Mouse (Mus musculus) bone marrow, adult 2 months (tissue): ENCODE data around the gene Nae1. TPM values are rescaled to one million over a fixed set of nuclear protein-coding genes. Genes with fewer than 3 reads are reported as not detected.
"Not testable (repeated sequence)": the region's sequence is repeated elsewhere in the genome, so short reads cannot be mapped to it uniquely, and the experiment has no call there.

Experiments
- H3K27ac ChIP-seq: fragments of 200-500 bp; 2 replicates; pipeline ENCODE4 v1.5.1; 2012; ENCODE audit warnings: low read depth, mild to moderate bottlenecking, control low read depth, inconsistent platforms, low read length; ENCODE audit not compliant: control insufficient read depth, poor library complexity, insufficient read depth
- H3K4me1 ChIP-seq: fragments of 200-500 bp; 2 replicates; pipeline ENCODE4 v1.6.1; 2011; ENCODE audit warnings: low read length; ENCODE audit not compliant: control insufficient read depth, insufficient read depth
- H3K4me3 ChIP-seq: fragments of 200-500 bp; replicated peaks from 2 replicates; pipeline ENCODE3; 2011; ENCODE audit warnings: mild to moderate bottlenecking, low read depth, low read length, control low read depth; ENCODE audit not compliant: control insufficient read depth
- CTCF ChIP-seq: fragments of 200-500 bp; IDR thresholded peaks from 2 replicates; pipeline ENCODE4 v1.5.1; 2011; ENCODE audit warnings: low read length, control low read depth; ENCODE audit not compliant: control insufficient read depth, insufficient read depth
- POLR2A ChIP-seq: fragments of 200-500 bp; IDR thresholded peaks from 2 replicates; pipeline ENCODE4 v1.6.1; 2011; ENCODE audit warnings: low read depth, mild to moderate bottlenecking, control low read depth, low read length, borderline replicate concordance; ENCODE audit not compliant: control insufficient read depth
- WGBS: fragments of 180-500 bp; shearing (Covaris S2); methylation state at CpG from one replicate; pipeline ENCODE4 v1.1.7; 2018; 5-methylcytosine and 5-hydroxymethylcytosine counted together
- polyA plus RNA-seq: library from polyadenylated mRNA; stranded (reverse); fragments of >200 nt; gene quantifications from 2 replicates; pipeline ENCODE4 v1.2.4, GENCODE M21; 2011; ENCODE audit warnings: low replicate concordance; ENCODE audit not compliant: missing spikeins, insufficient read depth, insufficient read length

Gene Nae1
- polyA plus RNA-seq, result 20.9 and 36.7 TPM in 2 replicates

DNA sequence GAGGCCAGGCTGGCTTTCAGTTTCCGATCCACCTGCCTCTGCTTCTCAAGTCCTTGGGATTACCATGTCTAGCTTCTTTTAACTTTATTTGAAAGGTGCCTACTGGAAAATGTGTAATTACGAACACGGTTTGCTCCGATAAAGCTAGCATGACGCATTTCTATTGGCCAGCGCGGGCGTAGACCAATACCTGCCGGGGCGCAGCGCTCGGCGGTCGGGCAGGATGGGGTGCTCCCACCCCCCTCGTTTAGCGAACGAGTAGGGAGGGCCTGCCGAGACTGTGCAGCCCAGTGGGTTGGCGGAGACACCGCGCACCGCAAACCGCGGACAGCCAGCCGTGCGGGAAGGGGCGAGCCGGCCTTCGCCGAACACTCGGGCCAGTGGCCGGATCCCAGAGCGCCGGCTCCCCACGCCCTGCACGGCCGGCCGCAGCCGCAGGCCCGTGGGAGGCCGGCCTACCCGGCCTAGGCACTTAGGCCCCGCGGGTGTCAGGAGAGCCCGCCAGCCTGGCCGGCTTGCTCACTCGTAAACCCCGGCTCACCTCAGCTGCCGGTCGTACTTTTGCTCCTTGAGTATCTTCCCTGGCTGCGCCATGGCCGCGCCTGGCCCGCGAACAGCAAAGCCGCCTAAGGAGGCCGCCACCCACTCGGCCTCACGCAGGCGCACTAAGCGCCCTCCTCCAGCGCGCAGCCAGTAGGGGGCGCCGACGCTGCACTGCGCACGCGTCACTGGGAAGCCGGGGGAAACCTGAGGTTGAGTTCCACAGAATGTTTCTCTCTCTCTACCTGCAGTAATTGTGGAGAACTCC lies at the start of gene Nae1, which contains the start of gene Car7:
Gene Nae1 (minus strand): TSS at position 667 of the 808 bp plus-strand sequence.
Gene Car7 (plus strand): TSS at position 719 of the 808 bp plus-strand sequence.
- H3K4me1 ChIP-seq, result no peaks in the 10 kb centered on the region; the same call in 1 of the 2 replicates
- peak within 1 kb of the TSS; percentile 84 for H3K27ac ChIP-seq
- TF ChIP-seq POLR2A (peak; percentile 87), CTCF (peak; percentile 97)
- peak within 1 kb of the TSS; percentile 98 for H3K4me3 ChIP-seq
- WGBS, result under 1% methylated on average over 70 of the region's 70 CpGs

DNA sequence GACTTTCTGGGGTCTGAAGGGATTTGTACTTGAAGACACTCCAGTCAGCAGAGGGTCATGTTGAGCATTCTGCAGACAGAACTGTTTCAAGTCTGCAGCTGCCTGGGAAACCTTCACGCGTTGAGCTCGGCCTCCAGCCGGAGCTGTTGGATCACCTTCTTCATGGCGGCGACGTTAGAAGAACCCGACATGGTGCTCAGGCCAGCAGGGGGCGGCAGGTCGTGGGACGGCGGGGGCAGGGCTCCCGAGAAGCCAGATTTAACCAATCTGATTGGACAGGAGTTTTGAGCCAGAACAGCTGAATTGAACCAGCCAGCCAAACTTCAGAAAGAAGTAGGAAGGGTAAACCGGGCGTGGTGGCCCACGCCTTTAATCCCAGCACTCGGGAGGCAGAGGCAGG lies 43.2 kb upstream of the Nae1 start:
- not testable (repeated sequence) for H3K27ac ChIP-seq, H3K4me3 ChIP-seq, H3K4me1 ChIP-seq
- 82% methylated on average over 17 of the region's 17 CpGs for WGBS

DNA sequence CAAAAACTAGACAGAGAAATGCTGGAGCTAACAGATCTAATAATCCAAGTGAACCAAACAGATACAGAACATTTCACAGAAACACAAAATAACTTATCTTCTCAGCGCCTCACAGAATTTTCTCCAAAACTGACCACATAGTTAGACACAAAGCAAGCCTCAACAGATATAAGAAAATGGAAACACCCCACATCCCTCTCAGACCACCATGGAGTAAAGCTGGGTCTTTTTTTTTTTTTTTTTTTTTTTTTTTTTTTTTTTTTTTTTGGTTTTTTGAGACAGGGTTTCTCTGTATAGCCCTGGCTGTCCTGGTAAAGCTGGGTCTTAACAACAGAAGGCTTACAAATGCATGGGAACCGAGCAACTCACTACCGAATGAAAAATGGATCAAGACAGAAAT lies 42.4 kb upstream of the Nae1 start:
- Histone ChIP-seq H3K27ac (no peak overlapping the region), H3K4me3 (no peak overlapping the region), H3K4me1 (no peaks in the 10 kb centered on the region)
- no peak for TF ChIP-seq CTCF
- TF ChIP-seq POLR2A, result no peak
- WGBS, result 81% methylated on average over 3 of the region's 3 CpGs

DNA sequence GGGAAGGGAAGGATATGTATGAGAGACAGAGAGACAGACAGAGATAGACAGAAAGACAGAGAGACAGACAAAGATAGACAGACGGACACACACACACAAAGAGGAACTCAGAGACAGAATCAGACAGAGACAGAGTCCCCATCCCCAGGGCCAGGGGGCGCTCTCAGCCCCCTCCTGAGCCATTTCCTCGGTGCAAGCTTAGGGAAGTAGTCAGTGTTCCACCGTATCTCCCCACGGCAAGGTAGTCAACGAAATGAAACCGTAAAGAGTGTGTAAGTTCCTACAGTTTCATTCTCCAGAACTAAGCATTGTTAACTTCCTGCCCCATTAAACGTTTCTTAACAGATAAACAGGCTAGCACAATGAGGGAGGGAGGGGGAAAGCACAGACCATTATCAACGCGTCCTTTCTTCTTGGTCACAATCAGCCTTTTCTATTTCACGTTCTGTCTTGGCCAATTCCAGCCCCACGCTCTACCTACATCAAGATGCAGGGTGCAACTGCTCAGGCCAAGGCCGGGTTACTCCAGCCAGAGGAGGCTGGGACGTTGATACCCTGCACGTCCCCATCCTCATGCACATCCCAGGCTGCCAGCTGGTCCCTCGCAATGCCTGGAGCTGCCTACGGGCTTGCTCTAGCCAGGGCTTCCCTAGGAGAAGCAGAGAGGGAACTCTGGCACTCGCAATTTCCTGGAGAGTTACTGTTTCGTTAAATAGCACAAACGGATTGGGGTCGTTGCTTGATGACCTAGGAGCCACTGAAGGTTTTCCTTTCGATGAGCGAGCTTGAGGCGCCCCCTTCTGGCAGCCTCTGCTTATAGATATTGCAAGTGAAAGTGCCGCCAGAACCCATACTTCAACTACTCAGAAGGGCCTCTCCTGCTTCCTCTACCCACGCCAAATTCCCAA lies 36.3 kb upstream of the Nae1 start:
- WGBS, result under 1% methylated on average over 26 of the region's 26 CpGs
- TF ChIP-seq POLR2A, result 0 out of 2 replicates have a peak, but pooled peaks have one; percentile 11
- peak; percentile 83 for TF ChIP-seq CTCF
- H3K4me1 ChIP-seq, result no peaks in the 10 kb centered on the region
- peak overlapping the region; percentile 67 for H3K4me3 ChIP-seq
- H3K27ac ChIP-seq, result 0 out of 2 replicates have a peak overlapping the region, but pooled peaks have one; percentile 0

DNA sequence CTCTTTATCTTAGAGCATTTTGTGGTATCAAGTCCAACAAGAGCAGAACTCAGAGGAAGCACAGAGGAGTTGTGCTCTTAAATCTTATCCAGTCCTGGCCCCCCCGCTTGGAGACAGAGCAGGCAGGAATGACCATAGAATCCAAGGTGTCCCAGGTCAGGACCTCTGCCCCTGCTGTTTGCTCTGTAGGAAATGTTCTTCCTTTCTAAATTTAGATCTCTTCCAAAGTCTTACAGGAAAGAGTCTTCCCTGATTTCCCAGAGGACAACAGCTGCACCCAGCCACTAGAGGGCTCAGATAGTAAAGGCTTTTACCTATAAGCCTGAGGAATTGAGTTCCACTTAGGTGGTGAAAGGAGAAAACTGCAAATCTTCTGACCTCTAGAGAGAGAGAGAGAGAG lies 35.1 kb upstream of the Nae1 start:
- Histone ChIP-seq H3K27ac (no peak overlapping the region), H3K4me1 (no peaks in the 10 kb centered on the region), H3K4me3 (no peak overlapping the region)
- 83% methylated on average over 1 of the region's 1 CpGs for WGBS
- TF ChIP-seq POLR2A, result no peak
- no peak for TF ChIP-seq CTCF

DNA sequence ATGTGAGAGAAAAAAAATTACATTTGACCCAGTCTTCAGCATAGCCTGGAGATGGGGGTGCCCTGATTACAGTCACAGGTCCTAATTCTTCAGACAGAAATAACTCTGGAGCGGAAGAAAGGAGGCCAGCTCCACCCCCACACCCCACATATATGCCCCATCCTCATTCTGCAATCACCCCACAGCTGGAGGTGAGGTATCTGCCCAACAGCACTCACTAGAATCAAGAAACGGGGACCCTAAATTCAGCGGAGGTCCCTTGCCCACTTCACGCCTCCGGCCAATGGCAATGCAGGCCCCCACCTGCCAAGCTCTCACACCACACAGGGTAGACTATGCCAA lies 31.0 kb upstream of the Nae1 start:
- Histone ChIP-seq H3K27ac (no peak overlapping the region), H3K4me3 (no peak overlapping the region), H3K4me1 (no peaks in the 10 kb centered on the region)
- WGBS, result 93% methylated on average over 5 of the region's 5 CpGs
- no peak for TF ChIP-seq CTCF
- no peak for TF ChIP-seq POLR2A

DNA sequence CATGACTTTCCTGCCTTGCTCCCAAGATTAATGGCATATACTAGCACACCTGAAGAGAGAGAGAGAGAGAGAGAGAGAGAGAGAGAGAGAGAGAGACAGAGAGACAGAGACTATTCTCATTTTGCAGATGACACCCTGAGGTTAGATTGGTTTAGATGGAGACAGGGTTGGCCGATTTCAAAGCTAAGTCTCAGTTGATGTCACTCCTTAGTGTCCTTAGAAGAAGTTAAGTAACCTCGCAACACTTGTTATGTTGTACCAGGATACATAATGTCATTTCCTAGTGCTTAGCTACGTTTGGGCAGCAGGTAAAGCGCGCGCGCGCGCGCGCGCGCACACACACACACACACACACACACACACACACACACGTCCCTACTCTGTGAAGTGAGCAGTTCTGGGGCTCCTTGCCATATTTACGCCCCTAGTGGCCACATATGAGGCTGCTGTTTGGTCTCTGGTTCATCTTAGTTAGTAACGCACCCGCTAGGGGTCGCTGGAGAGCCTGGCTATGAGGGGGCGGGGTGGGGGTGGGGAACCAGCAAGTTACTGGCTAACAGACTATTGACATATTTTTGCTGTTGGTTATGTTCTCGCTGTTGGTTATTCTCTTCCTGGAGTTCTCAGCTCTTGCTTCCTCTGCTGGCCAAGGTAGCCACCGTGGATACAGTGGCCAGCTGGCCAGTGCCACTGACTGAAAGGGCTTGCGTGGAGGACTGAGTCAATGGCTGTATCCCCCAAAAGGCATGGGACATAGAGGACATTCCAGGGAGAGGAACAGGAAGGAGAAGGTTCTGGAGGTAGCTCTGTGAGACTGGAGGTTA lies 30.4 kb upstream of the Nae1 start:
- TF ChIP-seq CTCF (peak; percentile 78), POLR2A (no peak)
- no peak overlapping the region for H3K4me3 ChIP-seq
- no peak overlapping the region for H3K27ac ChIP-seq
- WGBS, result 11% methylated on average over 22 of the region's 22 CpGs
- H3K4me1 ChIP-seq, result no peaks in the 10 kb centered on the region
